Mouse (Mus musculus) brown adipose tissue, adult 24 weeks (tissue): Measurements from ENCODE around the gene Rcan3. TPM values are rescaled to one million over a fixed set of nuclear protein-coding genes. Genes with fewer than 3 reads are reported as not detected.

ENCODE experiments used
- H3K27ac ChIP-seq: fragments of 200-500 bp; replicated peaks from 2 replicates; pipeline ENCODE4 v1.5.1; 2012; ENCODE audit warnings: low read depth, mild to moderate bottlenecking, low read length
- H3K4me1 ChIP-seq: fragments of 200-500 bp; 2 replicates; pipeline ENCODE4 v1.6.1; 2012; ENCODE audit warnings: low read length, mixed read lengths; ENCODE audit not compliant: control insufficient read depth, insufficient read depth, insufficient read length
- H3K4me3 ChIP-seq: fragments of 200-500 bp; 2 replicates; pipeline ENCODE4 v1.5.1; 2012; ENCODE audit warnings: low read depth, mild to moderate bottlenecking, low read length, moderate library complexity; ENCODE audit not compliant: insufficient read depth
- polyA plus RNA-seq: library from polyadenylated mRNA; stranded (reverse); fragments of >200 nt; gene quantifications from 2 replicates; pipeline ENCODE4 v1.2.4, GENCODE M21; 2012; ENCODE audit not compliant: missing spikeins, insufficient read depth, insufficient read length

Rcan3 gene
- polyA plus RNA-seq, 1 experiment, result 10.8 TPM

GRCm38 (mm10) chr4:135396303-135396702, 37.4 kb downstream of the Rcan3 start:
- Histone ChIP-seq H3K4me3 (no peak overlapping the region), H3K27ac (no peak overlapping the region), H3K4me1 (no peaks in the 10 kb centered on the region)

GRCm38 (mm10) chr4:135395375-135395774, 38.3 kb downstream of the Rcan3 start:
- no peaks in the 10 kb centered on the region for H3K4me1 ChIP-seq
- no peak overlapping the region for H3K4me3 ChIP-seq
- H3K27ac ChIP-seq, result no peak overlapping the region

- H3K27ac ChIP-seq, result no peak overlapping the region
- H3K4me1 ChIP-seq, result no peaks in the 10 kb centered on the region
- H3K4me3 ChIP-seq, result no peak overlapping the region
These were observed 39.0 kb downstream of the Rcan3 start for GRCm38 (mm10) chr4:135394666-135395065.

GRCm38 (mm10) chr4:135393381-135393780, 40.3 kb downstream of the Rcan3 start:
- H3K27ac ChIP-seq, result no peak overlapping the region
- no peak overlapping the region for H3K4me3 ChIP-seq
- H3K4me1 ChIP-seq, result no peaks in the 10 kb centered on the region

- Histone ChIP-seq H3K27ac (no peak overlapping the region), H3K4me3 (no peak overlapping the region), H3K4me1 (no peaks in the 10 kb centered on the region)
These were observed 40.9 kb downstream of the Rcan3 start for GRCm38 (mm10) chr4:135392801-135393200.

GRCm38 (mm10) chr4:135391014-135391413, 42.6 kb downstream of the Rcan3 start:
- no peak overlapping the region for H3K4me3 ChIP-seq
- H3K27ac ChIP-seq, result no peak overlapping the region
- H3K4me1 ChIP-seq, result no peaks in the 10 kb centered on the region

- H3K4me1 ChIP-seq, result no peaks in the 10 kb centered on the region
- no peak overlapping the region for H3K27ac ChIP-seq
- H3K4me3 ChIP-seq, result no peak overlapping the region
These were observed 48.0 kb downstream of the Rcan3 start for GRCm38 (mm10) chr4:135385614-135386013.

- no peak overlapping the region for H3K4me3 ChIP-seq
- no peak overlapping the region for H3K27ac ChIP-seq
- no peaks in the 10 kb centered on the region for H3K4me1 ChIP-seq
These were observed 51.3 kb downstream of the Rcan3 start for GRCm38 (mm10) chr4:135382316-135382715.

- Histone ChIP-seq H3K27ac (no peak overlapping the region), H3K4me3 (no peak overlapping the region), H3K4me1 (no peaks in the 10 kb centered on the region)
These were observed 52.3 kb downstream of the Rcan3 start for GRCm38 (mm10) chr4:135381355-135381754.

GRCm38 (mm10) chr4:135377241-135377640, 56.4 kb downstream of the Rcan3 start:
- no peak overlapping the region for H3K4me3 ChIP-seq
- H3K4me1 ChIP-seq, result no peaks in the 10 kb centered on the region
- H3K27ac ChIP-seq, result no peak overlapping the region

GRCm38 (mm10) chr4:135375444-135375843, 58.2 kb downstream of the Rcan3 start:
- Histone ChIP-seq H3K4me1 (no peaks in the 10 kb centered on the region), H3K4me3 (no peak overlapping the region), H3K27ac (no peak overlapping the region)

GRCm38 (mm10) chr4:135373299-135373698, 60.4 kb downstream of the Rcan3 start:
- Histone ChIP-seq H3K27ac (no peak overlapping the region), H3K4me1 (no peaks in the 10 kb centered on the region), H3K4me3 (no peak overlapping the region)

GRCm38 (mm10) chr4:135370372-135370771, 63.3 kb downstream of the Rcan3 start:
- no peak overlapping the region for H3K27ac ChIP-seq
- H3K4me3 ChIP-seq, result no peak overlapping the region
- H3K4me1 ChIP-seq, result no peaks in the 10 kb centered on the region

- no peaks in the 10 kb centered on the region for H3K4me1 ChIP-seq
- H3K4me3 ChIP-seq, result no peak overlapping the region
- H3K27ac ChIP-seq, result no peak overlapping the region
These were observed 70.8 kb downstream of the Rcan3 start for GRCm38 (mm10) chr4:135362828-135363227.
